Mouse (Mus musculus) liver, adult 2 months (tissue): ENCODE measurements at regions not wholly inside any gene's neighbourhood (a gene's known extent, or its start where the extent isn't known, plus 50 kb on each side); places are given as distances from the start of the nearest gene placed in this dataset.

Source experiments
- CTCF ChIP-seq: fragments of 200-500 bp; IDR thresholded peaks from 2 replicates; pipeline ENCODE4 v1.5.1; 2011; ENCODE audit warnings: low read depth, low read length, control low read depth
- POLR2A ChIP-seq: fragments of 200-500 bp; IDR thresholded peaks from 2 replicates; pipeline ENCODE4 v1.6.1; 2011; ENCODE audit warnings: low read length, control low read depth; ENCODE audit not compliant: insufficient read depth; ENCODE audit errors: extremely low read depth

DNA sequence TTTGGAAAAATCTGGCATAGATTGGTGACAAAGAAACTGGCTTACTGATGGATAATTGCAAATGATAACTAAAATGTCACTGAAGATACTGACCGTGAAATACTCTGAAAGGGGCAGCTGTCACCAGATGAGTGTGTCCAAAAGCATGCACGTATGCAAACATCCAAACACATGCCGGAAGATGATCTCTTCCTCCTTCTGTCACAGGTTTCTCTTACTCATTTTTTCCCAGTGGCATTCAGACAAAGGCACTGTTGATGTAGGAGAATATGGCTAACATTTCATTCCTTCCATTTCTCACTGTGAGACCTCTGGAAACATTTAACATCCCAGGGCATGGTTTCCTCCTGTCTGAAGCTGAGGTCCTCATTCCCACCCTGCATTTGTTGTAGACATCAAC, 190.4 kb upstream of the Cpeb2 start:
- TF ChIP-seq CTCF (no peak), POLR2A (no peak)
